Mouse (Mus musculus) kidney, postnatal 4 days (tissue): ENCODE measurements around the gene Tcfl5.
A peak's percentile ranks its signal among the peaks of the same experiment; 100 is the strongest.

ENCODE experiments used
- DNase-seq, 2 experiments: peaks; one replicate each; pipeline ENCODE4 v3.0.0; 2021; ENCODE audit warnings: mixed read lengths in 2 of 2

Tcfl5 gene

GRCm38 (mm10) chr2:180642555-180643260 is at the start of gene Tcfl5:
Tcfl5 (minus strand) TSS chr2:180642708.
- DNase-seq = peak in 1 of 2 experiments; percentile 31

GRCm38 (mm10) chr2:180689841-180690240 is 47.3 kb upstream of the Tcfl5 start:
- no peak for DNase-seq

GRCm38 (mm10) chr2:180684031-180684430 is 41.5 kb upstream of the Tcfl5 start:
- no peak for DNase-seq

GRCm38 (mm10) chr2:180683524-180683923 is 41.0 kb upstream of the Tcfl5 start:
- no peak for DNase-seq

- no peak for DNase-seq
These were observed 38.7 kb upstream of the Tcfl5 start for GRCm38 (mm10) chr2:180681225-180681624.

- peak; percentile 71 to 77 for DNase-seq
These were observed 36.2 kb upstream of the Tcfl5 start for GRCm38 (mm10) chr2:180678609-180679140.

- DNase-seq = no peak
These were observed 34.2 kb upstream of the Tcfl5 start for GRCm38 (mm10) chr2:180676706-180677105.

GRCm38 (mm10) chr2:180662008-180662407 is 19.5 kb upstream of the Tcfl5 start:
- DNase-seq = no peak

GRCm38 (mm10) chr2:180660521-180660920 is 18.0 kb upstream of the Tcfl5 start:
- no peak for DNase-seq

GRCm38 (mm10) chr2:180659353-180660150 is 17.0 kb upstream of the Tcfl5 start:
- peak; percentile 24 to 34 for DNase-seq

GRCm38 (mm10) chr2:180658381-180658780 is 15.9 kb upstream of the Tcfl5 start:
- DNase-seq = no peak

GRCm38 (mm10) chr2:180657394-180658013 is 15.0 kb upstream of the Tcfl5 start:
- peak; percentile 78 to 85 for DNase-seq

- DNase-seq = peak in 1 of 2 experiments; percentile 17
These were observed 12.6 kb upstream of the Tcfl5 start for GRCm38 (mm10) chr2:180655150-180655549.

- DNase-seq = no peak
These were observed 12.2 kb upstream of the Tcfl5 start for GRCm38 (mm10) chr2:180654666-180655065.

- DNase-seq = no peak
These were observed 4.3 kb upstream of the Tcfl5 start for GRCm38 (mm10) chr2:180646841-180647240.

- no peak for DNase-seq
These were observed 1.1 kb upstream of the Tcfl5 start for GRCm38 (mm10) chr2:180643626-180644025.

GRCm38 (mm10) chr2:180641576-180642554 is 643 bp downstream of the Tcfl5 start:
- DNase-seq = peak in 1 of 2 experiments; percentile 17

- DNase-seq = no peak
These were observed 30.6 kb downstream of the Tcfl5 start for GRCm38 (mm10) chr2:180611882-180612281.

- no peak for DNase-seq
These were observed 32.2 kb downstream of the Tcfl5 start for GRCm38 (mm10) chr2:180610283-180610682.

GRCm38 (mm10) chr2:180604781-180605180 is 37.7 kb downstream of the Tcfl5 start:
- DNase-seq = no peak

GRCm38 (mm10) chr2:180600569-180601021 is 41.9 kb downstream of the Tcfl5 start:
- peak; percentile 17 to 27 for DNase-seq
